Mouse (Mus musculus): ENCODE measurements around the gene Ralgapb. TPM values are rescaled to one million over a fixed set of nuclear protein-coding genes. Genes with fewer than 3 reads are reported as not detected.

The Ralgapb gene
- 10 to 100 TPM; 94.8 to 96.0 TPM for total RNA-seq (2021)
- long read RNA-seq, full-length matches to known transcripts, result 11 of 24 reads
- long read RNA-seq, partial matches to known transcripts, result 7 of 24 reads
- long read RNA-seq, other reads (novel, unspliced or antisense), result 6 of 24 reads

DNA sequence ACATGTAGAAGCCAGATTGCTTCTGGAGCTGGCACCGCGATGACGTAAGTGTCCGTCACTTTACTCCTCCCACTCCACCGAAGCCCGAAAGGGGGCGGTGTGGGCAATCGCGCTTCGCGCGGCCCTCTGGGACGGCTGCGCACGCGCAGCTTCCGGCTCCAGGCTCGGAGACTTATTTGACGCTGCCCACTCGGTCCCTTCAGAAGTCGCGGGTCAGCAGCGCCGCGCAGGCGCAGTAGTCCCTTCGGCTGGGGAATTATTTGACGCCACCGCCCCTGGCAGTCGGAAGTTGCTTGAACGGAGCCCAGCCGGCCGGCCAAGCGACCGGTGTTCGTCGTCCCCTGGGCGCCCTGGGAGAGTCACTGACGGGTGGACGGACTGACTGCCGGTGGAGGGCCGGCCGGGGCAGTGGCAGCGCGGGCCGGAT, at the start of gene Ralgapb:
Ralgapb (plus strand) TSS at position 254 of the 427 bp plus-strand sequence.
- DNase-seq (ENCODE audit: low spot score in 2 of 2), result peak; percentile 99

DNA sequence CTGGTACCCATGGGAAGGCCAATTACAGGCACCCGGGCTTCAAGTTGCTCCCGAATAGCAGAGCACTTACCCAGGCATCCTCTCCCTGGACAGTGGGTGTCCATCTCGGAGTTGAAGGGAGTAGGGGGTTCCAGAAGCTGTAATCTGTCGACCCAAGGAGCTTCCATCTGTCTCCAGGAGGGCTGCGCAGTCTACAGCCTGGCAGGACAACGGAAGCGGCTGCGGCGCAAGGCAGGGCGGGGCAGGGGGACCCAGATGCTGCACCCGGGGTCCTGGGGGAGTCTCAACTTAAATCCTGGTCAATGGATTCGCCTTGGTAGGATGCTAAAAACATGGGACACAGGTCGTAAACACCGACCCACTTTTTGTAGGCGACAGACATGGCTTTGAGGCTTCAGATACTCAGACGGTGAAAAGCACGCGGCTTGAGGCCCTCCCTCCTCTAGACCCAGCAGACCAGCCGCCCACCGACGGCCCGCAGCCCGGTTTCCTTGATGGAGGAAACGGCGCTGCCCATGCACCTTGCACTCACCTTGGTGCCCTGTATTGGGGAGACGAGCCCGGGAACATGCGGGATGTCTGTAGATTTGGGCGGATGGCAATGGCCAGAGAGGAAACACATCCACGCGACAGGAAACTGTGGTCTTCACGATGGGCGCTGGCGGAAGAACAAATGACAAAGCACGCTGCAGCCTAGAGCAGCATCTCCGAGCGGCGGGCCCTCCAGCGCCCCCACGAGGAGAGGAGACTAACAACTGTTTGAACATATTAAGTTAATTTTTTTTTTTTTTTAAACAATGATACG, 48.6 kb upstream of the Ralgapb start:
- DNase-seq (ENCODE audit: low spot score in 2 of 2), result peak; percentile 79 to 90

GRCm38 (mm10) chr2:158361678-158362320, 47.8 kb upstream of the Ralgapb start:
- DNase-seq (ENCODE audit: low spot score in 2 of 2), result no peak

DNA sequence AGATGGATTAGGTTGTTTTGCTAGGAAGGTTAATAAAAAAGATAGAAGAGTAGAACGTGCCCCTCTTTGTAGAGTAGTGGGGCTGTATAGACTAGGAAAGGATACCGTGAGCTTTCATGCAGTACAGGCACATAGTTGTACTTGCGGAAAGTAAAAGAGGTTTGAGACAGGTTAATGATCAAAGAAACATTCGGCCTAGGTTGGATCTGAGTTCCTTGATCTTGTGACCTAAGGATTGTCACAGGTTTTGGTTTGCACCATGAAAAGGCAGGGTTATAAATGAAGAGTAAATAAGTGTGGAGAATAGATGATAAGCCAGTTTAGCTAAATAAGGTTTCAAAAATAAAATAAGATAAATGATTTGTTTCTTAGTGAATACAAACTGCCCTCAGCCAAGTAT, 45.5 kb upstream of the Ralgapb start:
- no peak for DNase-seq (ENCODE audit: low spot score in 2 of 2)

GRCm38 (mm10) chr2:158365099-158365850, 44.4 kb upstream of the Ralgapb start:
- DNase-seq (ENCODE audit: low spot score in 2 of 2), result no peak

DNA sequence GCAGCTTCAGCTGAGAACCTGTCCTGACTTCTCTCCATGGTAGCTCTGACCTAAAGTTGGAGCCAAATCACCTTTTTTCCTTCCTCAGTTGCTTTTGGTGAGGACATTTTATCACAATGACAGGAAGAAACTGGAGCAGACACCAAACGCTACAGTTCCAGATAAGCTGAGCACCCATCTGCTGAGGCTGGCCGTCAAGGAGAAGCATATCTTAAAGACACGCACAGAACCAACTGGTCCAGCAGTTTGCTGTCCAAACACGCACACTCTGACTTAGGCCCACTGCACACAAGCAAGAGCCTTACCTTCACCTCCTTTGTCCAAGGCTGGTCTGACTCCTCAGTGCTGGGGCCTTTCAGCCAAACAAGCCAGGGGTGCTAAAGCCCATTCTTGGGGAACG, 42.0 kb upstream of the Ralgapb start:
- no peak for DNase-seq (ENCODE audit: low spot score in 2 of 2)

GRCm38 (mm10) chr2:158368313-158368712, 41.3 kb upstream of the Ralgapb start:
- no peak for DNase-seq (ENCODE audit: low spot score in 2 of 2)

DNA sequence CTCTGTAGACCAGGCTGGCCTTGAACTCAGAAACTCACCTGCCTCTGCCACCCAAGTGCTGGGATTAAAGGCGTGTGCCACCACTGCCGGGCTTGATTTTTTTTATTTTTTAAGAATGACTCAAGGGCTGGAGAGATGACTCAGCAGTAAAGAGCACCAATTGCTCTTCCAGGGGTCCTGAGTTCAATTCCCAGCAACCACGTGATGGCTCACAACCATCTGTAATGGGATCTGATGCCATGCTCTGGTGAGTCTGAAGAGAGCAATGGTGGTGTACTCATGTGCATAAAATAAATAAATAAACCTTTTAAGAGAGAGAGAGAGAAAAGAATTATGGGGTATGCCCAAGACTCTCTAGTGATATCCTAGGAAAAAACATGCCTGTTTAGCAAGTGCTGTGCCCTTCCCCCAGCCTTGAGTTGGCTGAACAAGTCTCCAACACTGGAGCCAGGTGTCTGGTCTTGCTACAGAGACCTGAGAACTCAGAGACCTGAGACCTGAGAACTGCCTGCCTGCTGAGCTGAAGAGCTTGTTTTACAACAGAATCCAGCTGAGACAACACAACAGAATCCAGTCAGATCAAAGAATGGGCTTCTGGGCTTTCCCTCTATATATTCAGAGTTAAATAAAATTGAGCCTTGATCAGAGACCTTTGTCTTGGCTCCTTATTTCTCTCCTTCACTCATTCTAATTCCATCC, 40.0 kb upstream of the Ralgapb start:
- no peak for DNase-seq (ENCODE audit: low spot score in 2 of 2)

DNA sequence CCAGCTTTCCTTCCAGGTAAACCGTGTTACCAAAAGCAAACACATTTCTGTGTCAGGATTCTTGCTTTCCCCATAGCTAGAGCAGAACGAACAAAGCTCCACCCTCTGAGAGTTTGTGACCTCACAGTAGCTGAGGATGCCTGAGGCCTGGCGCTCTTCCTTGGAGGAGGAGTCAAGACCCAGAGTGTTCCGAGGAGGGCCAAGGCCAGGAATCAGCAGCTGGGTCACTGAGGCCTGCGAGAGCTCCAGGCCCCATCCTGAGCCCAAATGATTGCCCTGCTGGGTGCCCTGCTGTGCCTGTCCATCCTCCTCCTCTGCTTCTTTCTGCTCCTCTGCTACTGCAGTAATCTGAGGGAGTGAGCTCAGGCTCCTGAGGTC, 39.5 kb upstream of the Ralgapb start:
- no peak for DNase-seq (ENCODE audit: low spot score in 2 of 2)

DNA sequence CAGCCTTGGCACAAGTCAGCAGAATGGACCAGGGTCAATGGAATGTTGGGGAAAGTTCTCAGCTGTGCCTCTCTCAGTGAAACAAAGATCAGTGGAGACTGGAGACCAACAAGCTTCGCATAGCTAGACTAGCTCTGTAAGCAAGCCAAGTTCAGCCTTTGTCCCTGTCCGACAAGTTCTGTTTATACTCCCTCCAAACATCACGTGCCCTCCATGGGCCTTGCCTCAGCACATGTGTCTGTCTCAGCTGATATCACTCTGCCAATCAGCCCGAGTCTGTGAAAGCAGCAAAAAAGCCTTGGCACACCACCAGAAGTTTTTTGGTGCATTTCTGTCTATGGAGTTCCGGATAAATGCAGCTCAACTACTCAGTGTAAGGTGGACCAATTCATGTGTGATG, 36.6 kb upstream of the Ralgapb start:
- no peak for DNase-seq (ENCODE audit: low spot score in 2 of 2)

DNA sequence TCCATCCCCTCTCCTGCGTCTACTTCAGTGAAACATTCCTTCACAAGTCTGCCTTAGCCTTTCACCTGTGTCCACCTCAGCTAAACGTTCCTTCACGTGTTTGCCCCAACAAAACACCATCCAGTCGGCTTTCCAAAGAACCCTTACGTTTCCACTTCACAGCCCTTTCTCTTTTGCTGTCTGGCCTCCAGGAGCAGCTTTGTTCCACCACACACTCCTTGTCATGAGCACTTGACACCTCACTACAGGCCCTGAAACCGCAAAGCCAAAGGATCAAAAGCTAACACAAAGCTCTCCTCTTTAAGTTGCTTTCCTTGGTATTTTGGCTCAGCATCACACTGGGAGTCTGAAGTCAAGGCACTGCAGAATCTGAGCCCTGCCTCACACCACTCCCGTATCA, 36.1 kb upstream of the Ralgapb start:
- no peak for DNase-seq (ENCODE audit: low spot score in 2 of 2)

- DNase-seq (ENCODE audit: low spot score in 2 of 2), result peak; percentile 87 to 92
Measured at GRCm38 (mm10) chr2:158375443-158376122, 34.1 kb upstream of the Ralgapb start, which contains the start of gene Snhg11. Gene Snhg11, plus strand, starts transcription at chr2:158375638.

- no peak for DNase-seq (ENCODE audit: low spot score in 2 of 2)
Measured at GRCm38 (mm10) chr2:158376123-158376687, 33.4 kb upstream of the Ralgapb start.

DNA sequence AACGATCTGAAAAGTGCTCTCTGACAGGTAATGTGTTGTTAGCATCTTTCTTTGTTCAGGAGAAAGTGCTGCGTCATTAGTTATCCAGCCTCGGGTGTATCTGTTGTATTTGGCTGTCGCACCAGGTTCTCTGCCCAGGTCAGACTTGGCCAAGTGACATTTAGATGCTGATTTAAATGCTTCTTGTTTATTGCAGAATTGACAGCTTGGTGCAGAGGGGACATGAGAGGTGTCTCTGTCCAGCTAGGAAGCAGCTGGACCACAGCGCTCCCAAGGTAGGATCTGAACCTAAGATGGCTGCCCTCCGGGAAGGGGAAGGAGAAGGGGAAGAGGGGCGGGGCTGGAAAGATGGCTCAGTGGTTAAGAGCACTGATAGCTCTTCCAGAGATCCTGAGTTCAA, 32.9 kb upstream of the Ralgapb start:
- peak; percentile 28 to 45 for DNase-seq (ENCODE audit: low spot score in 2 of 2)

- DNase-seq (ENCODE audit: low spot score in 2 of 2), result peak; percentile 34 to 56
Measured at GRCm38 (mm10) chr2:158377811-158378210, 31.8 kb upstream of the Ralgapb start.

- peak; percentile 42 to 79 for DNase-seq (ENCODE audit: low spot score in 2 of 2)
Measured at GRCm38 (mm10) chr2:158379354-158380078, 30.1 kb upstream of the Ralgapb start.

- DNase-seq (ENCODE audit: low spot score in 2 of 2), result no peak
Measured at GRCm38 (mm10) chr2:158386072-158386471, 23.6 kb upstream of the Ralgapb start.

DNA sequence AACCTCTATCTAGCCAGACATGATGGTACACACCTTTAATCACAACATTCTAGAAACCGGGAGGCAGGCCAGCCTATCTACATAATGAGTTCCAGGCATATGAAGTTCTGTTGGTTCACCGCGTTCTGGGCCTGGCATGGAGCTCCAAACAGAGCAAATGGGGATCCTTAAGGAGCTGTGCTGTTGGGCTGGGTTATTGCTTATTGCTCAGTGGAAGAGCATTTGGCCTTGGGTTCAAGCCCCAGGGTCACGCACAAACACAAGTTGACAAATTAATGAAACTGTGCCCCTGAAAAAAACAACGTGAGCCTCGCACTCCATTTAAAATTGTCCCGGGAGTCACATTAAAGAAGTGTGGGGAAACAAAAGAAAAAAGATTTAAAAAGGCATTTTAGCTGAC, 20.2 kb upstream of the Ralgapb start:
- DNase-seq (ENCODE audit: low spot score in 2 of 2), result no peak

GRCm38 (mm10) chr2:158396369-158396768, 13.3 kb upstream of the Ralgapb start:
- DNase-seq (ENCODE audit: low spot score in 2 of 2), result no peak

Data from layer of hippocampus, adult 18-20 months (tissue).